ENCODE assay signal across 13 mouse cellular contexts in the genomic region with DNA sequence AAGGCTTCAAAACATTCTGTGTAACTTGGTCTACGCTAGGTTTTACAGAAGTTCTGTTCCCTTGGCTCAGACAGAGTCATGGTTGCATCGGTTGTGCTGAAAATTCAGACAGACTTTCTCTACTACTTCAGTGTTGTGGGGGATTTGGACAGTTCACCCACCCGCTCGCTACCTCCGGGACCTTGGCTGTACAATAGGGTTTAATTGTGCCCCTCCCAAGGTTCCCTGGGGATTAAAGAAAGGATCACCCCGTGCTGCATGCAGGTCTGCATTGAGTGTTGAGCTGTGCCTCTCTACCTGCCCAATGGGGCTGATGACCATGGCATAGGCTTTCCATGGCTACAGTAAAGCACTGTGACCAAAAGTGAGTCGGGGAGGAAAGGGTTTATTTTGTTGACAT.
"Had no signal": no experiment of that assay in that cellular context is flagged by ENCODE, and none has a peak within 500 bp of the region (broad histone marks: within the 10 kb centered on the region; RNA-seq: fewer than 3 reads in every experiment).

No protein-coding gene starts in this region.

- DNase-seq: kidney, postnatal 25 days; layer of hippocampus, adult 9-11 months; layer of hippocampus, postnatal 36 days; spleen, adult 18-20 months; thymus, postnatal 36 days had no signal

- H3K9ac ChIP-seq: kidney, embryonic 15.5 days; limb, embryonic 15.5 days; liver, embryonic 12.5 days; midbrain, embryonic 15.5 days; neural tube, embryonic 12.5 days; stomach, embryonic 15.5 days had no signal

- H3K27me3 ChIP-seq: kidney, embryonic 15.5 days; limb, embryonic 15.5 days; liver, embryonic 12.5 days; midbrain, embryonic 15.5 days; neural tube, embryonic 12.5 days; stomach, embryonic 15.5 days had no signal

- H3K4me3 ChIP-seq: kidney, embryonic 15.5 days; limb, embryonic 15.5 days; liver, embryonic 12.5 days; megakaryocyte, embryonic 14.5 days; midbrain, embryonic 15.5 days; neural tube, embryonic 12.5 days; stomach, embryonic 15.5 days had no signal

- H3K9me3 ChIP-seq: kidney, embryonic 15.5 days; limb, embryonic 15.5 days; liver, embryonic 12.5 days; megakaryocyte, embryonic 14.5 days; midbrain, embryonic 15.5 days; neural tube, embryonic 12.5 days; stomach, embryonic 15.5 days had no signal

- H3K27ac ChIP-seq: kidney, embryonic 15.5 days; liver, embryonic 12.5 days; midbrain, embryonic 15.5 days; neural tube, embryonic 12.5 days had no signal

- ATAC-seq: liver, embryonic 12.5 days; midbrain, embryonic 15.5 days had no signal

- H3K4me2 ChIP-seq: kidney, embryonic 15.5 days; limb, embryonic 15.5 days; liver, embryonic 12.5 days; midbrain, embryonic 11.5 days; midbrain, embryonic 15.5 days; neural tube, embryonic 12.5 days; stomach, embryonic 15.5 days had no signal

- H3K4me1 ChIP-seq: midbrain, embryonic 15.5 days; neural tube, embryonic 12.5 days had no signal
